Comparison of ENCODE assay signal across 9 mouse cellular contexts in the genomic region with DNA sequence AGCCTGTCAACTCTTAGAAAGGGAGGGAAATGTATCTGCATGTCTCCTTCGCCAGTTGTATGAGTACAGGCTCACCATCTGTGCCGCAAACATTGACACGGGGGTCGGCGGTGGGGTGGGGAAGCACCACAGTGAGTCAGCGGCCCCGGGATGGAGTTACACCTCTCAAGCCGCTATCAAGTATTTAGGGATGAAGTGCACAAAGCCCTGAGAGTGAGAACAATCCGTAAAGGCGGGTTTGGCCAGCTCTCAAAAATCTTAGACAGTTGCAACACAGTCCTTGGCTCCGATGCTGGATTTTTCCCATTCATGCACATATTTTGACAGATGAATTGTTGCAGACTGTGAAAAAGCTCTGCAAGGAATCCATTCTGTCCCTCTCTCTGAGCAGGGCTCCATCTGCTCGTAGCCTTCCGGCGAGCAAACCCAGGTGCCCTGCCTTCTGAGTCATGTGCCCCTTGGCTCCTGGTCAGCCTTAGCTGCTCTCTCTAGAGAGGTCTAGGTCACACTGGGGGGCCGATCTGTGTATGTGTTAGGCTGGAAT.
DNase-seq lines count a peak whose midpoint lies in the region; ATAC-seq and TF ChIP-seq lines count a peak whose summit lies in the region.
"Had no signal": no experiment of that assay in that cellular context is flagged by ENCODE, and none has a peak within 500 bp of the region (broad histone marks: within the 10 kb centered on the region; RNA-seq: fewer than 3 reads in every experiment).

No protein-coding gene starts in this region.

- no peak overlapping the region for H3K4me2 ChIP-seq in embryonic facial prominence, embryonic 11.5 days (ENCODE audit: low read depth, low read length)
- peak overlapping the region; percentile 62 for H3K4me2 ChIP-seq in myocyte (ENCODE audit: low read depth)
- H3K4me2 ChIP-seq: neural tube, embryonic 13.5 days had no signal

- intact Hi-C loops in left cerebral cortex, postnatal 14 days (cut with DNase I) = no loop called here

- TF ChIP-seq POLR2A in myocyte (IDR thresholded peaks at IDR 0.05; ENCODE audit: insufficient read length, low read depth) = no peak

- H3K27ac ChIP-seq in embryonic facial prominence, embryonic 11.5 days (replicated peaks; ENCODE audit: low read depth, low read length) = no peak overlapping the region
- H3K27ac ChIP-seq: neural tube, embryonic 13.5 days had no signal

- no peak overlapping the region for H3K4me3 ChIP-seq in embryonic facial prominence, embryonic 11.5 days (ENCODE audit: low read depth, low read length)
- H3K4me3 ChIP-seq in myocyte = no peak overlapping the region
- H3K4me3 ChIP-seq: neural tube, embryonic 13.5 days had no signal

- no peaks in the 10 kb centered on the region for H3K36me3 ChIP-seq in embryonic facial prominence, embryonic 11.5 days (replicated peaks; ENCODE audit: control insufficient read depth, insufficient read depth, low read depth, low read length)
- H3K36me3 ChIP-seq in myocyte (ENCODE audit: control insufficient read depth, insufficient read depth) = no peaks in the 10 kb centered on the region
- H3K36me3 ChIP-seq: neural tube, embryonic 13.5 days had no signal

- H3K9me3 ChIP-seq in embryonic facial prominence, embryonic 11.5 days (replicated peaks; ENCODE audit: control insufficient read depth, low read length) = no peaks in the 10 kb centered on the region
- H3K9me3 ChIP-seq: neural tube, embryonic 13.5 days had no signal

- no peak for ATAC-seq in embryonic facial prominence, embryonic 11.5 days (replicated peaks; ENCODE audit: insufficient number of reproducible peaks, low FRiP score, low TSS enrichment, low read depth)
- no peak for ATAC-seq in megakaryocyte-erythroid progenitor cell, adult 5-6 weeks (replicated peaks; ENCODE audit: low FRiP score, low TSS enrichment, poor library complexity, severe bottlenecking)

- H3K9ac ChIP-seq in embryonic facial prominence, embryonic 11.5 days (replicated peaks; ENCODE audit: low read length) = no peak overlapping the region
- H3K9ac ChIP-seq: neural tube, embryonic 13.5 days had no signal

- H3K27me3 ChIP-seq in embryonic facial prominence, embryonic 11.5 days (ENCODE audit: control insufficient read depth, insufficient read depth, low read length) = no peaks in the 10 kb centered on the region
- no peaks in the 10 kb centered on the region for H3K27me3 ChIP-seq in myocyte (ENCODE audit: control insufficient read depth, insufficient read depth, insufficient read length)
- H3K27me3 ChIP-seq: neural tube, embryonic 13.5 days had no signal

- no peaks in the 10 kb centered on the region for H3K79me2 ChIP-seq in myocyte (ENCODE audit: control insufficient read depth, insufficient read depth)

- no peak overlapping the region for H3ac ChIP-seq in myocyte (ENCODE audit: control insufficient read depth, insufficient read length)

- DNase-seq in adrenal gland, postnatal 14 days = peak; percentile 80
- peak; percentile 15 for DNase-seq in embryonic facial prominence, embryonic 11.5 days (ENCODE audit: low spot score)
- peak; percentile 38 to 73 for DNase-seq in gastrocnemius, postnatal 4 days (ENCODE audit: low spot score in 2 of 2)
- DNase-seq in kidney, adult 18-20 months = peak; percentile 58
- DNase-seq in left cerebral cortex, postnatal 14 days (ENCODE audit: low spot score in 2 of 2) = peak; percentile 57 to 69
- DNase-seq in urinary bladder, postnatal 14 days (ENCODE audit: low spot score) = peak; percentile 73

- 23% methylated on average over 15 of the region's 15 CpGs for WGBS in embryonic facial prominence, embryonic 11.5 days

- peaks cover 2% of the 10 kb centered on the region; the same call in 1 of the 2 replicates for H3K4me1 ChIP-seq in embryonic facial prominence, embryonic 11.5 days (ENCODE audit: control insufficient read depth, insufficient read depth, low read length)
- H3K4me1 ChIP-seq: neural tube, embryonic 13.5 days had no signal

TF ChIP-seq in myocyte, 11 proteins besides CTCF, POLR2A, EP300 and RAD21:
- no peak for TF ChIP-seq SRF (IDR thresholded peaks at IDR 0.05; ENCODE audit: control insufficient read depth, insufficient read length, low read depth)
- no peak for TF ChIP-seq MYOG (IDR thresholded peaks at IDR 0.05; ENCODE audit: control insufficient read depth in 1 of 3, insufficient read depth in 1 of 3, insufficient read length in 2 of 3, low read depth in 2 of 3)
- no peak for TF ChIP-seq REST (IDR thresholded peaks at IDR 0.05; ENCODE audit: insufficient read depth, insufficient read length)
- no peak for TF ChIP-seq MAX (IDR thresholded peaks at IDR 0.05; ENCODE audit: low read depth)
- peak; percentile 43 for TF ChIP-seq USF1 (IDR thresholded peaks at IDR 0.05; ENCODE audit: low read depth)
- peak; percentile 89 for TF ChIP-seq CEBPB (IDR thresholded peaks at IDR 0.05; ENCODE audit: insufficient read depth, poor library complexity, severe bottlenecking)
- no peak for TF ChIP-seq TCF12 (IDR thresholded peaks at IDR 0.05; ENCODE audit: insufficient read depth, poor library complexity, severe bottlenecking)
- TF ChIP-seq POLR2AphosphoS2 (IDR thresholded peaks at IDR 0.05; ENCODE audit: insufficient read length, low read depth) = no peak
- peak in 1 of 3 experiments; percentile 25 for TF ChIP-seq MYOD1 (IDR thresholded peaks at IDR 0.05; ENCODE audit: control insufficient read depth in 1 of 3, insufficient read length in 2 of 3, low read depth in 2 of 3)
- no peak for TF ChIP-seq TCF3 (IDR thresholded peaks at IDR 0.05; ENCODE audit: insufficient read length, low read depth)
TF ChIP-seq in myocyte: peak in this region for 3.

Comparison
In these comparisons a context has a peak if more than half of its experiments do, and no peak if none do; other contexts are left out.
1. DNase-seq: peak in every context shown above with its lines; median percentile 80 in adrenal gland, postnatal 14 days; 73 in urinary bladder, postnatal 14 days; 63 in left cerebral cortex, postnatal 14 days; 58 in kidney, adult 18-20 months; 56 in gastrocnemius, postnatal 4 days; 15 in embryonic facial prominence, embryonic 11.5 days.